Mouse (Mus musculus) adrenal gland, adult 2 months (tissue): ENCODE data around the gene 4930558K02Rik. TPM values are rescaled to one million over a fixed set of nuclear protein-coding genes. Genes with fewer than 3 reads are reported as not detected.

Experiments
- DNase-seq: peaks from one replicate; pipeline ENCODE4 v3.0.0; 2021
- polyA plus RNA-seq: library from polyadenylated mRNA; depleted of rRNA; stranded (reverse); fragments of >200 nt; gene quantifications from 2 replicates; pipeline ENCODE4 v1.2.3, GENCODE M21; 2012; rRNA removed
- total RNA-seq, 2 experiments: library from RNA; stranded (reverse); gene quantifications; 2 replicates each; pipeline ENCODE4 v1.2.3; 2021

The 4930558K02Rik gene
- total and polyA plus RNA-seq, 3 experiments = not detected

GRCm38 (mm10) chr1:161900129-161900528 lies 79.3 kb downstream of the 4930558K02Rik start:
- no peak for DNase-seq

DNA sequence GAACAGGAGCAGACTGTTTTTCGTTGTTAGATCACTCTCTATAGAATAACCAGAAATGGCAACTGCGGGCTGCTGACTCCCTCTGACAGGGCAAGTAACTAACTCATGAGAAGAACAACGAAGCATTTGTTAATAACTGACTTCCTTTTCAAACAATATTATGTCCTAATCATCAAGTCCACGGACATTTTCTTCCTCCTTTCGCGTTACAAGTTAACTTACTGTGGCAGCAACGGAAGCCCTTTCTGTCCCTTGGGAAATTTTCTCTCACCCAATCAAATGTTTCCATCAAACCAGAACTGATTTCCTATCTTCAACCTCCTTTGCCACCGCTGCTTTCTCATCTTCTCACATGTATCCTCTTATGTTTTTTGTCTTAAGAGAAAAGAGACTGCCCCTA lies 82.2 kb downstream of the 4930558K02Rik start:
- DNase-seq = no peak

- no peak for DNase-seq
These were observed 83.3 kb downstream of the 4930558K02Rik start for GRCm38 (mm10) chr1:161896130-161896529.

DNA sequence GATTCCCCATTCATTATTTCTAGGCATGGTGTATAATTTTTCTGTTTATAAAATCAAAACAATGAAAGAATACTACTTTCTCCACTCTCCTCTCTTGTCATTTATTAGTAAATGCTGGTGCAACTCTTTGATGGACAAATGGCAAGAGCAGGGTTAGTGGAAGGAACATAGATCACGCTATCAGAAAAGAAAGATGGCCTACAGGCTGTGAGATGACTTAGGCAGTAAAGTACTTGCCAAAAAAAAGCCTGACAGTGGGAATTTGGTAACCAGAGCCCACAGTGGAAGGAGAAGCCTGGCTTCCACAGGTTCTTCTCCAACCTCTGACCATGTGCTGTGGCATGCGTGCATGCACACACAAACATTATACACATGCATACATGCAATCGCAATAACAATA lies 84.4 kb downstream of the 4930558K02Rik start:
- no peak for DNase-seq

GRCm38 (mm10) chr1:161894553-161894952 lies 84.9 kb downstream of the 4930558K02Rik start:
- DNase-seq = no peak

DNA sequence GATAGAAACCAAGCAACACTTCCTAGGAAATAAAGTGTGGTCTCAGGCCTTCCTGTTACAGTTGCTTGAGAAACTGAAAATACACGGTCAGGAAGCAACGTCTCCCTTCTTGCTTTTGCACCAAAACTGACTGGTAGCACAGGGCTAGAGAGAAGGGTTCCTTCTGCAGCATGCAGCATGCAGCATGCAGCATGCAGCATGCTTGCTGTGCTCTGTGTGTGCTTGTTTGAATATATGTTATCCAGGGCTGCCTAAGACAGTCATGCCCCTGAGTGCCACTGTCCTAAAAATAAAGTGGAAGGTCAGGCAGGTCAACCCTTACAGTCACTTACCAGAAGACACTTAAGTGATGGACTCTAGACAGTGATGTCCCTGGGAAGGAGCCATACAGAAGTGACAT lies 85.3 kb downstream of the 4930558K02Rik start:
- no peak for DNase-seq

Other genes starting within 250 kb of the 4930558K02Rik start
- gene Fasl, start 191.1 kb downstream of the 4930558K02Rik start, total RNA-seq = not detected
- 0.04 TPM in 1 of 2 replicates, not detected in the other for gene Fasl, start 191.1 kb downstream of the 4930558K02Rik start, polyA plus RNA-seq
- 10 to 100 TPM; 38.8 to 48.0 TPM for gene Suco, start 103.0 kb downstream of the 4930558K02Rik start, total RNA-seq
- gene Suco, start 103.0 kb downstream of the 4930558K02Rik start, polyA plus RNA-seq = 1.5 and 1.9 TPM in 2 replicates
- gene Pigc, start 10.4 kb downstream of the 4930558K02Rik start, total RNA-seq = 10 to 100 TPM; 14.5 to 16.2 TPM
- 6.5 and 12.6 TPM in 2 replicates for gene Pigc, start 10.4 kb downstream of the 4930558K02Rik start, polyA plus RNA-seq